Mouse (Mus musculus) spleen, embryonic (tissue): ENCODE measurements at regions not wholly inside any gene's neighbourhood (a gene's known extent, or its start where the extent isn't known, plus 50 kb on each side); places are given as distances from the start of the nearest gene placed in this dataset.

Experiments used
- CTCF ChIA-PET: fragments of 350-600 bp; sonication (Branson Sonifier 250); formaldehyde crosslinking; loops from one replicate; lab custom pipeline; 2022; lab: Charles Lee

DNA sequence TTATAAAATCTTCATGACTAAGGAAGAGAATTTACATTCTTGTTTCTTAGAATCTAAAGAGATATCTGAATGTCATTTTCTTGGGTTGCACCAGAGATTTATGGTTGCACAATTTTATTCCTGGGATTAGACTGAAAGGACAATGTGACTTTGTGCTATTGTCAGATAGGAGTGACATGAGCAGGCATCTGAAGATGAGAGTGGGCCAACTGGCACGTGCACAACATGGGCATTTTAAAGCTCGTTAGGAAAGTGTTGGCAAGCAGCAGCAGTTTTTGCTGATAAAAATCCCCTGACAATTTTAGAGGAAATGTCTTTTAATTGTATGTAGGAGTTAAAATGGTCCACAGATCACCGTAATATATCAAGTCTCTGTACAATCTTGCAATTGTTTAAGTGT, 178.9 kb upstream of the Tecrl start:
- CTCF ChIA-PET: interaction anchor here (0.7 kb wide), 1 partner anchor 145 kb away, joined by 3 read pairs; no protein-coding TSS in a partner anchor

DNA sequence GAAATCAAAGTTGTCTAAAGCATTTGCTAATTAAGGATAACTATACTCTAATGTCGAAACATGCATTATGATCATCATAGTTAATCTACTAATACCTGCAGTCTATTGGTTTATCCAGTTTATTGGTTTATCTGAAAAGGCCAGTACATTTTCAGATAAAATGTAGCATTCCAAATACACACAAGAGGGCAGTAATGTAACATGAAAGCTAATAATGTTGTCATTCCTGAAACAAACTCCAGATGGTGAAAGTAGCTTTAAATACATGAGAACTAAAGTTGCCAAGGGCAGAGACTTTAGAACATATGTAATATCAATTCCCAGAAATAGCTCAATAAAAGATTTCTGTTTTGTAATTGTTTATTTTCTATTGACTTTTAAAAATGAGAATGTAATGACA, 163.7 kb upstream of the Tecrl start:
- CTCF ChIA-PET: no interaction called here

- CTCF ChIA-PET: no interaction called here
Measured at GRCm38 (mm10) chr5:83484135-83484534, 129.1 kb upstream of the Tecrl start.

DNA sequence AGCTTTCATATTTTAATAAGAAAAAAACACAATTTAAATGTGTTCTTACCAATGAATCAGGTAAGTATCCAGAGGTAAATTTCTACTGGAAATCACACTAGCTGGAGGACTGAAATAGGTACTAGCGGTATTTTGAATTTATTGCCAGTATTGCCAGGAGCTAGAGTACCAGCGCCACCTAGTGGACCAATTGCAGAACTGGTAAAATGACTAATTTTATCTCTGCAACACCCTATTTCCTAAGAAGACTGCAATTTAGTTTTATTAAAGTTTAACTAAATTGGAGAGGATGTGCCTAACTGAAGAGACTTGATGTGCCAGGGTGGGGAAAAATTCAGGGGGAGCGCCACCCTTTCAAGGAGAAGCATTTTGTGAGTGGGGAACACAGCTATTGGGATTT, 85.3 kb upstream of the Tecrl start:
- CTCF ChIA-PET: no interaction called here

DNA sequence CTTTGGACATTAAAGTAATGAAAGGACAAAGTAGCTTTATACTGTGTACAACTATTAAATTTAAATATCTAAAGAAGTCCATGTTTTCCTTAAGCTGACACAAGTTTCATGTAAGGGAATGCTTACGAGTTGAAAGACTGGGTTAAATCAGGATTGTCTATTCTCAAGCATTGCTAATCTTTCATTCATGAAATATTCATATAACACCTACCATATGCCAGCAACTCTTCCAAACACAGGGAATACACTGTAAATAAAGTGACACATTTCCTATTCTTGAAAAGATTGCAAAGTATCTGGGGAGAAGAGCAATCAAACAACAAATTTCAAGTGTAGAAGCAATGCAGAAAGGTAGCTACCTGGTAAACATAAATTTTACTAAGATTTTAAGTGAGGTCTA, 81.5 kb upstream of the Tecrl start:
- CTCF ChIA-PET: no interaction called here

- CTCF ChIA-PET: no interaction called here
Measured at GRCm38 (mm10) chr5:83421708-83422107, 66.7 kb upstream of the Tecrl start.

GRCm38 (mm10) chr5:83410221-83410620, 55.2 kb upstream of the Tecrl start:
- CTCF ChIA-PET: no interaction called here

- CTCF ChIA-PET: no interaction called here
Measured at GRCm38 (mm10) chr5:83405266-83405954, 50.4 kb upstream of the Tecrl start.
